Mouse (Mus musculus): ENCODE measurements around the gene Lama1.
"Not testable (repeated sequence)": the region's sequence is repeated elsewhere in the genome, so short reads cannot be mapped to it uniquely, and the experiment has no call there.

Lama1 gene

GRCm38 (mm10) chr17:67722578-67722977 lies 25.5 kb downstream of the Lama1 start:
- DNase-seq, result no peak

DNA sequence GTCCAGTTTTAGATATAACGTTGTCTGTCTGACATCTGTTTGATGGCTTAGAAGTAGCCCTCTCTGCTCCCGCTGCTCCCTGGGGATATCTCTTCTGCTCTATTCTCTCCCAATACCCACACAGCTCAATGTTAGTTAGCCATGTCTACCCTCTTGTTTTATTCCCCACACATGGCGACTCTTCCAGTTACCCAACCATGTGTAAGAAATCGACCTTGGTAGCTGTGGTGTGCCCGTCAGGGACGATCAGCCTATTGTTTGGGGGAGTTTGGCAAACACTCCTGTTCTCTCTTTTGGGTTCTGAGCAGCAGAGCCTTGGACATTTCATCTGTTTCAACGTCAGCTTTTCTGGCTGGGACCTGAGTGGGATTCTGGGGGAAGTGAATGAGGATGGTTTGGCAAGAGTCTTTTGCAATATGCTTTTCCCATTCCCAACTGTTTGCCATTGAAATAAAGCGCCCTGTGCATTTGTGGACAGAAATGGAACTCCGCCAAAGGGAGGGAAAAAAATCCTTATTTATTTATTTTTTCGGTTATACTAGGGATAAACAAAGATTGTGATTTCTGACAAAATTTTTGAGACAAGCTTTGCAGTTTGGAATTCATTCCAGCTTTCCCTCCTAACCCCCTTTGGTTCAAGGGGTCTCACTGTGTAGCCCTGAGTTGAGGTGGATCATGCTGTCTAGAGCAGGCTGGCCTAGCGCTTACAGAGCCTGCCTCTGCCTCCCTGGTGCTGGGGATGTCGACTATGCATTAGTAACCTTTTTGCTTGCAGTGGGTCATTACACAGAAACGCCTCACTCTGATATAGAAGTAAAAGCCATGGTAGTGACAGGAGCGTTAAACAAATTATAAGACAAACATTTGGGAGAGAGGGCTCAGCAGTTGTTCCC lies 26.4 kb downstream of the Lama1 start:
- no peak for DNase-seq

- DNase-seq, result no peak
These were observed 29.5 kb downstream of the Lama1 start for GRCm38 (mm10) chr17:67726601-67727000.

- no peak for DNase-seq
These were observed 31.7 kb downstream of the Lama1 start for GRCm38 (mm10) chr17:67728751-67729150.

- no peak for DNase-seq
These were observed 34.0 kb downstream of the Lama1 start for GRCm38 (mm10) chr17:67731096-67731495.

- no peak for DNase-seq
These were observed 34.9 kb downstream of the Lama1 start for GRCm38 (mm10) chr17:67731964-67732363.

- DNase-seq, result no peak
These were observed 36.5 kb downstream of the Lama1 start for GRCm38 (mm10) chr17:67733516-67733915.

DNA sequence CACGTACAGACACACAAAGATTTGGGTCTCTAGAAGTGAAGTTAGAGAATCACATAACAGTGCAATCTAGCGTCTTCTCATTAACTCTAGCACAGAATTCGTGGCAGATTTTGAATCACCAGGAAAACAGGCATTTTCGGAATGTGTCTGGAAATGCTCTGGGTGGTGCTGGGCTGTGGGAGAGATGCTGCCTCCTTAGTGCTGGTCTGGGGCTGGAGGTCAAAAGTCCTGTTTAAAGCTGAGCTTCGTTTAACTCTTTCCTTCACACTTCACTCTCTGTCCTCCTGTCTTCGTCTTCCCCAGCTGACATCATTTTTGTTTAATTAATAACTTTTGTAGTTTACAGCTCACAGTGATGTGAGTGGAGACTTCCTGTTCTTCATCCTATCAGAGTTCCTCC lies 38.7 kb downstream of the Lama1 start:
- DNase-seq, result no peak

GRCm38 (mm10) chr17:67741229-67741628 lies 44.2 kb downstream of the Lama1 start:
- DNase-seq, result not testable (repeated sequence)

DNA sequence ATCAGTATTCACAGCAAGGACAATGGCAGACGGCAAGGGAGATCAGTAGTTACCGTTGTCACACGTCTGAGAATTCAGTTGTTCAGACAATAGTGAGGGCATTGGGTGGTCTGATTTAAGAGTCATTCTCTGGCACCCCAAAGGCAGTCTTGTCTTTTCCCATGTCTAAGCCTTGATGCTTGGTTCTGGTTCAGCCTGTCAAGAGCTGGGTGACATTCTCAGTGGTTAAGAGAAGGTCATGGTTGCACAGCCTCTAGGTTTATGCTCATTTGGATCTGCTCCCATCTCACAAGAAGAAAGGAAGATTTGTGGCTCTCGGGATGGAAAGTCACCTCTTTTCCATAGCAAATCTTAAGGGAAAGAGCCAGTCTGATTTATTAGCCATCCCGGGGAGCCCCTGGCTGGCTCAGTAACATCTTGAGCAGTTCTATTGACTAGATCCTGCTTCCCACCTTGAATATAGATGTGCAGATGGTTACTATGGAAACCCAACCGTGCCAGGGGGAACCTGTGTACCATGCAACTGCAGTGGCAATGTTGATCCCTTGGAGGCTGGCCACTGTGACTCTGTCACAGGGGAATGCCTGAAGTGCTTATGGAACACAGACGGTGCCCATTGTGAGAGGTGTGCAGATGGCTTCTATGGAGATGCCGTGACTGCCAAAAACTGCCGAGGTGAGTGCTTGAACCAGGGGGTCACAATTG lies 67.3 kb downstream of the Lama1 start:
- no peak for DNase-seq

DNA sequence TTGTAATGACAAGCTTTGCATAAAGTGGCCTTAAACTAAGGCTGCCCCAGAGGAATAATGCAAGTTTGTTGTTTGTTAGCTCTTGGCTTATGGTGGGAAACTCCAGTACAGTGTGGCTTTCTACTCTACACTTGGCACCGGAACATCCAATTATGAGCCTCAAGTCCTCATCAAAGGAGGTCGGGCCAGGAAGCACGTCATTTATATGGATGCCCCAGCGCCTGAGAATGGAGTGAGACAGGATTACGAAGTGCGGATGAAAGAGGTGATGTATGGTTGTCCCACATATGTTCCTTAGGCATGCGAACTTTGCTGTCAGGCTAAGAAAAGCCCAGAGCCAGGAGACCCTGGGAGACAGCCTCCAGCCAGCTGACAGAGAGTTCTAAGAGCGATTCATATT lies 76.5 kb downstream of the Lama1 start:
- DNase-seq, result no peak

- no peak for DNase-seq
These were observed 79.7 kb downstream of the Lama1 start for GRCm38 (mm10) chr17:67776764-67777163.

DNA sequence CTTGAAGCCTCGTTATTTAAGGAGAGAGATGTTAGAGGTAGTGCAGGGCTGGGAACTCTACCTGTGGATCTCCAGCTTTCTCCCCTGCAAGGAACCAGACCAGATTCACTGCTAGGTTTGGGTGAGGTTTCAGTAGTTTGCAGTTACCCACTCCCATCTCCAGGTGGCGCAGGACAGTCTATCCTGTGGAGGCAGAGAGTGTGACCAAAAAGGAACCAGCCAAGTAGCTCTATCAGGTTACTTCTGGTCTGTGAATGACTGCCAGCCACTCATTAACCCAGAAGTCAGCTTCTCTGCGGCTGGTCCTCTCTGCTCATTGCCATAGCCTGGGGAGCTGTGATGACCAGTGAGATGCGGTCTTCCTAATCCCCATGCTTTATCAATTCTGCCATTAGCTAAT lies 82.8 kb downstream of the Lama1 start:
- DNase-seq, result no peak

DNA sequence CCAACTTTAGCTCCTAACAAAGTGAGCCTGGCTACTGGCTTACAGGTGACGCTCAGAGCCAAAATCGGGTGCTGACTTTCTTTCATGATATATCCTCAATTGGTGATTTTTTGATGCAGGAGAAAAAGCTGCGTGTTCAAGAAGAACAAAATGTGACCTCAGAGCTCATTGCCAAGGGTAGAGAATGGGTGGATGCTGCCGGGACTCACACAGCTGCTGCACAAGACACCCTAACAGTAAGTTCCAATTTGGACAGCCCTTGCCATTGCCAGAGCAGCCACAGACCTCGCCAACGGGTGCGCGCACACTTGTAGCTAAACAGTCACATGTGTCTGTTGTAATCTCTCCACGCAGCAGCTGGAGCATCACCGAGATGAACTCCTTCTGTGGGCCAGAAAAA lies 94.0 kb downstream of the Lama1 start:
- no peak for DNase-seq

GRCm38 (mm10) chr17:67809171-67809570 lies 112.1 kb downstream of the Lama1 start:
- no peak for DNase-seq

GRCm38 (mm10) chr17:67813666-67814065 lies 116.6 kb downstream of the Lama1 start:
- DNase-seq, result no peak

GRCm38 (mm10) chr17:67815720-67816119 lies 118.7 kb downstream of the Lama1 start:
- no peak for DNase-seq

- no peak for DNase-seq
These were observed 119.9 kb downstream of the Lama1 start for GRCm38 (mm10) chr17:67816916-67817315.

GRCm38 (mm10) chr17:67827431-67827830 lies 130.4 kb downstream of the Lama1 start:
- no peak for DNase-seq

DNA sequence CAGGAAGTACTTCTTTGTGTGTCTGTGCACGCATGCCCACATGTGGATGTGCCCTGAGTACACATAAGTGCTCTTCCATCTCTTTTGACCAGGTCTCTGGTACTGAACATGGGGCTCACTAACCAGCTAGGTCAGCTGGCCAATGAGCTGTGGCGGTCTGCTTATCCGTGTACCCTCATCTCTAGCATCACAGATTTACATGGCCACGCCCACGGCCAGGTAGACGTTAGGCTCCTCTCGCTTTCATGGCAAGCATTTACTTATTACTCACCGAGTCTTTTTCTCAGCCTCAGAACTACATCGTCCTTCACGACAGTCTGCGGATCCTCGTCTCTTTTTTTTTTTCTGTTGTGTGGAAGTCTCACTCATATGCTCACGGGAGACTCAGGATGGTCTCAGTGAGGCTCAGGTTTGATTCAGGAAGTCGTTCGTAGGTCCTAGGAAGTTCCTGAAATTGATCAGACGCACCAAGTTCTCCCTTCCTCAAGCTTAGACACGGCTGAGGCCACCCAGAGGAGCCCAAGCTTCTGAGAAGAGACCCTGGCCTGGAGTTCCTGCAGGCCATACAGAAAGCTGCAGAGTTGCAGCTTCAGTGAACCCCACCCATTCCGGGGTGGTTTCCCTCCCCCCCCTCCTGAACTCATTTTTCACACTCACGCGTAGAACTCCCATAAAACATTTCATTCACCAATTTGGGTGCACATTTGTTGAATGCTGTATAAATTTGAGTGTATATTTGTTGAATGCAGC lies 139.3 kb downstream of the Lama1 start:
- DNase-seq, result no peak

- DNase-seq, result peak; percentile 22
These were observed 140.5 kb downstream of the Lama1 start for GRCm38 (mm10) chr17:67837351-67838090.

GRCm38 (mm10) chr17:67838948-67839347 lies 141.9 kb downstream of the Lama1 start:
- DNase-seq, result no peak

DNA sequence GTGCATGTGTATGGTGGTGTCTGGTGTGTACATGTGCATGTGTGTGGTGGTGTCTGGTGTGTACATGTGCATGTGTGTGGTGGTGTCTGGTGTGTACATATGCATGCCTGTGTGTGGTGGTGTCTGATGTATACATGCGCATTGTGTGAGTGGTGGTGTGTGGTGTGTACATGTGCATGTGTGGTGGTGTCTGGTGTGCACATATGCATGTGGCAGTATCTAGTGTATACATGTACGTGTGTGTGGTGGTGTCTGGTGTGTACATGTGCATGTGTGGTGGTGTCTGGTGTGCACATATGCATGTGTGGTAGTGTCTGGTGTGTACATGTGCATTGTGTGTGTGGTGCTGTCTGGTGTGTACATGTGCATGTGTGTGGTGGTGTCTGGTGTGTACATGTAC lies 144.4 kb downstream of the Lama1 start:
- DNase-seq, result not testable (repeated sequence)

Data from thymus, postnatal 25 days (tissue).